Mouse (Mus musculus): ENCODE results near the gene Fam213a. TPM values are rescaled to one million over a fixed set of nuclear protein-coding genes. Genes with fewer than 3 reads are reported as not detected.

Gene Fam213a
- polyA plus RNA-seq, 1 experiment from 2014 or later: 85.2 TPM

DNA sequence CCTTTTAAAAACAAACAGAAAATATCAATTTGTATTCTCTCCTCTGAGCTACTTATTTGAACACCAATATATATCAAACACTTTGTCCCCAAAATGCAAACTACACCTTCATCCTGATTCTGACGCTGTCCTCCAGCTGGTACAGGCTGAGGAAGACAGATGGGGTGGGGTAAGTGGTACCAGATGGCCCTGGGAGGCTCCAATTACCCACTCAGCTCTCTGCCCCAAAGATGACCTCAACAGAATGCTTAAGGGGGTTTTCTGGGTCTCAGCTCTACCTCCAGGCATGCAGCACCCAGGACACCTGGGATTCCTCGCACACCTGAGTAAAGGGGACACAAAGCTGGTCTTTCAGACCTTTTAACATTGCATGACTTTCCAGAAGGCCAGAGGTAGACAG is 60.9 kb downstream of the Fam213a start:
- Histone ChIP-seq H3K27me3 (replicated peaks; ENCODE audit: control insufficient read depth, insufficient read depth, low read length) (no peaks in the 10 kb centered on the region), H3K4me2 (ENCODE audit: low read length) (no peak overlapping the region), H3K4me1 (replicated peaks; ENCODE audit: control insufficient read depth, insufficient read depth, low read length) (peaks cover 57% of the 10 kb centered on the region), H3K4me3 (replicated peaks; ENCODE audit: low read length) (no peak overlapping the region), H3K9me3 (ENCODE audit: control insufficient read depth, low read length) (no peaks in the 10 kb centered on the region), H3K9ac (replicated peaks; ENCODE audit: low read depth, low read length) (no peak overlapping the region), H3K36me3 (ENCODE audit: control insufficient read depth, insufficient read depth) (no peaks in the 10 kb centered on the region), H3K27ac (ENCODE audit: low read length) (peak overlapping the region; percentile 45)
- WGBS: 45% methylated on average over 2 of the region's 2 CpGs
- no peak for ATAC-seq

GRCm38 (mm10) chr14:40952301-40952700 is 61.3 kb downstream of the Fam213a start:
- Histone ChIP-seq H3K4me2 (ENCODE audit: low read length) (no peak overlapping the region), H3K27ac (ENCODE audit: low read length) (0 out of 2 replicates have a peak overlapping the region, but pooled peaks have one; percentile 25), H3K36me3 (ENCODE audit: control insufficient read depth, insufficient read depth) (no peaks in the 10 kb centered on the region), H3K4me1 (replicated peaks; ENCODE audit: control insufficient read depth, insufficient read depth, low read length) (peaks cover 53% of the 10 kb centered on the region), H3K9me3 (ENCODE audit: control insufficient read depth, low read length) (no peaks in the 10 kb centered on the region), H3K4me3 (replicated peaks; ENCODE audit: low read length) (no peak overlapping the region), H3K9ac (replicated peaks; ENCODE audit: low read depth, low read length) (no peak overlapping the region), H3K27me3 (replicated peaks; ENCODE audit: control insufficient read depth, insufficient read depth, low read length) (no peaks in the 10 kb centered on the region)
- ATAC-seq: no peak
- 94% methylated on average over 3 of the region's 3 CpGs for WGBS

DNA sequence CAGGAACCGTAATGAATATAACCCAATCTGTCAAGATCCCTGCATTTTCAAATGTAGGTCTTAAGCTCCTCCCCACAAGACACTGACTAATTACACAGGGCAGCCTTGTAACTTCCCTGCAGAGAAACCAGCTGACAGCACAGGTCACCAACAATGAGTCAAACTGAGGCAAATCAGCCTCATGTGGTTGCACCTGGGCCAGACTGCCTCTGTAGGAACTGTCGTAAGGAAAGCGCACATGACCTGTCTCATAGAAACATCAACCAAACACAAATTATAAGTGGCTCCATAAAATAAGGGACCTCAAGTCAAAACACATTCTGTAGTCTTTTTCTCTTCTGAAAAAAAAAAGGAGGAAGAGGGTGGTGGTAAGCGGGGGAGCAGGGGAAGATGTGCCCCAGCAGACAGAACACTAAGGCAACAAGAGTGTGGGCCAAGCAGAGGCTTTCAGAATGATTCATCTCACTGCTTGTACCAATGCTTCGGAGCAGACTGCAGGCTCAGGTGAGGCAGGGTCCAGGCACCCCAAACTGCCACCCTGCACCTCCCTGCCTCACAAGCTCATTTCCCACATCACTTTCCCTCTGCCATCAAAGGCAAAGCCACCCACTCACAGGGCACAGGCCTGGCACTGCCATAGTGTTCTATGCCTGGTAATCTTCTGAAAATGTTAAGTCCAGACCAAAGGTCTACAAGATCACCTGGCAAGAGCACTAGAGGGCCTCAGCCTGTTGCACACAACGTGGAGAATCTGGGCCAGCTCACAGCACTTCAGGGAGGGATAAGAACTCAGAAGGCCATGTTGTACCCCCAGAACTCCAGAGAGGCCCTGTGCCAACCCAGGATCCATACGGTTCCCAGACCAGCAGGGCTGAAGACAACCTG is 63.6 kb downstream of the Fam213a start:
- Histone ChIP-seq H3K9ac (replicated peaks; ENCODE audit: low read depth, low read length) (no peak overlapping the region), H3K27ac (ENCODE audit: low read length) (no peak overlapping the region), H3K27me3 (replicated peaks; ENCODE audit: control insufficient read depth, insufficient read depth, low read length) (no peaks in the 10 kb centered on the region), H3K36me3 (ENCODE audit: control insufficient read depth, insufficient read depth) (no peaks in the 10 kb centered on the region), H3K4me1 (replicated peaks; ENCODE audit: control insufficient read depth, insufficient read depth, low read length) (peaks cover 30% of the 10 kb centered on the region), H3K4me3 (replicated peaks; ENCODE audit: low read length) (no peak overlapping the region), H3K4me2 (ENCODE audit: low read length) (no peak overlapping the region), H3K9me3 (ENCODE audit: control insufficient read depth, low read length) (no peaks in the 10 kb centered on the region)
- WGBS: 69% methylated on average over 7 of the region's 7 CpGs
- no peak for ATAC-seq

- H3K27me3 ChIP-seq (replicated peaks; ENCODE audit: control insufficient read depth, insufficient read depth, low read length): no peaks in the 10 kb centered on the region
- H3K36me3 ChIP-seq (ENCODE audit: control insufficient read depth, insufficient read depth): no peaks in the 10 kb centered on the region
- no peak overlapping the region for H3K4me3 ChIP-seq (replicated peaks; ENCODE audit: low read length)
- 25% methylated on average over 3 of the region's 3 CpGs for WGBS
- no peaks in the 10 kb centered on the region for H3K9me3 ChIP-seq (ENCODE audit: control insufficient read depth, low read length)
- H3K4me1 ChIP-seq (replicated peaks; ENCODE audit: control insufficient read depth, insufficient read depth, low read length): peaks cover 25% of the 10 kb centered on the region
- 0 out of 2 replicates have a peak overlapping the region, but pooled peaks have one; percentile 6 for H3K27ac ChIP-seq (ENCODE audit: low read length)
- H3K4me2 ChIP-seq (ENCODE audit: low read length): no peak overlapping the region
- no peak; the same call in 1 of the 2 replicates for ATAC-seq
- H3K9ac ChIP-seq (replicated peaks; ENCODE audit: low read depth, low read length): no peak overlapping the region
Measured at GRCm38 (mm10) chr14:40949047-40949446, 64.5 kb downstream of the Fam213a start.

GRCm38 (mm10) chr14:40948522-40948921 is 65.1 kb downstream of the Fam213a start:
- H3K4me1 ChIP-seq (replicated peaks; ENCODE audit: control insufficient read depth, insufficient read depth, low read length): peaks cover 20% of the 10 kb centered on the region
- no peaks in the 10 kb centered on the region for H3K9me3 ChIP-seq (ENCODE audit: control insufficient read depth, low read length)
- no peak overlapping the region for H3K27ac ChIP-seq (ENCODE audit: low read length)
- no peak overlapping the region for H3K4me2 ChIP-seq (ENCODE audit: low read length)
- ATAC-seq: no peak
- no peak overlapping the region for H3K4me3 ChIP-seq (replicated peaks; ENCODE audit: low read length)
- H3K27me3 ChIP-seq (replicated peaks; ENCODE audit: control insufficient read depth, insufficient read depth, low read length): no peaks in the 10 kb centered on the region
- WGBS: 91% methylated on average over 5 of the region's 5 CpGs
- H3K36me3 ChIP-seq (ENCODE audit: control insufficient read depth, insufficient read depth): no peaks in the 10 kb centered on the region
- H3K9ac ChIP-seq (replicated peaks; ENCODE audit: low read depth, low read length): no peak overlapping the region

DNA sequence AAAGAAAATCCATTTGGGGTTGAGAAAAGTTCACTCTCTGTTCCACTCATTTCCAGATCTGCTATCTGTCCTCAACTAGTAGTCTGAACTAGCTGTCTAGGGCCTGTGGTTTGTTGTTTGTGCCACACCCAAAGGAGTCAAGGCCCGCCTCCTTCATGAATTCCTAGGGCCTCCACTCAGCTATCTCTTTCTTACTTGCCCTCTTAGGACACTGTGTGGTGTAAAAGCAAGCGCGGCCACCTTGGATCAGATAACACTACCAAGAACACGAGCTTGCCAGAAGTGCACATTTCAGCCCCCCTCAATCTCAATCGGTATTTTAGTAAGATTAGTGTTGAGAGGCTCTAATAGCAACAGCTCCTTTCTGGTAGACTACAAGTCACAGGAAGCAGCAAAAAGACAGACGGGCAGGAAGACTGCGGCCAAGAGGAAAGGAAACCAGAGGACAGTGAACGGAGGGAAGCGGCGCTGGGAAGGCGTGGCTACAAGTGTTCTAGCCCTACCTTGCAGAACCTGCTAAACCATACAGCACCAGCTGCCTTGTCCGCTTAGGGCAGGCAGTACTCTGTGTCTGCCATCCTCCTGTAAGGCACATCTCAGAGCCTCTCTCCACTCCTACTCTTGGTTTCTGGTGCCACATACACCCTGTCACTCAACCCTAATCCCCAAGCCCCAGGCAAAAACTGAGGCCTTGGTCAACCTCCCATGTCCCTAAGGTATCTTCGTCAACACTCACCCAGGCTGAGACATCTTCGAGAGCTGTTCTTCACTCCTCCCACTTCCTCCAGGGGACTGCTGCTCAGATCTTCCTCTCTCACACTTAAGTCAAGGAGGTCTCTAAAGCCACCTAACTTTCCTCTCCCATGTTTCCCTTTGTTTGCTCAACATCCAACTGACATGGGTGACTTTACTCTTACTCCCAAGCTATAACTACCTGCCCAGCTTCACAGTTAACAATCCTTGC is 65.9 kb downstream of the Fam213a start:
- H3K4me1 ChIP-seq (replicated peaks; ENCODE audit: control insufficient read depth, insufficient read depth, low read length): peaks cover 11% of the 10 kb centered on the region
- no peak overlapping the region for H3K27ac ChIP-seq (ENCODE audit: low read length)
- H3K9ac ChIP-seq (replicated peaks; ENCODE audit: low read depth, low read length): no peak overlapping the region
- H3K4me3 ChIP-seq (replicated peaks; ENCODE audit: low read length): no peak overlapping the region
- ATAC-seq: no peak
- H3K36me3 ChIP-seq (ENCODE audit: control insufficient read depth, insufficient read depth): no peaks in the 10 kb centered on the region
- no peak overlapping the region for H3K4me2 ChIP-seq (ENCODE audit: low read length)
- H3K27me3 ChIP-seq (replicated peaks; ENCODE audit: control insufficient read depth, insufficient read depth, low read length): no peaks in the 10 kb centered on the region
- WGBS: 91% methylated on average over 14 of the region's 14 CpGs
- H3K9me3 ChIP-seq (ENCODE audit: control insufficient read depth, low read length): no peaks in the 10 kb centered on the region

GRCm38 (mm10) chr14:40943802-40944201 is 69.8 kb downstream of the Fam213a start:
- Histone ChIP-seq H3K9me3 (ENCODE audit: control insufficient read depth, low read length) (no peaks in the 10 kb centered on the region), H3K4me3 (replicated peaks; ENCODE audit: low read length) (no peak overlapping the region), H3K27ac (ENCODE audit: low read length) (no peak overlapping the region), H3K36me3 (ENCODE audit: control insufficient read depth, insufficient read depth) (no peaks in the 10 kb centered on the region; the same call in 1 of the 2 replicates), H3K9ac (replicated peaks; ENCODE audit: low read depth, low read length) (no peak overlapping the region), H3K27me3 (replicated peaks; ENCODE audit: control insufficient read depth, insufficient read depth, low read length) (no peaks in the 10 kb centered on the region), H3K4me1 (replicated peaks; ENCODE audit: control insufficient read depth, insufficient read depth, low read length) (peaks cover under 1% of the 10 kb centered on the region; the same call in 1 of the 2 replicates), H3K4me2 (ENCODE audit: low read length) (no peak overlapping the region)
- whole genome bisulfite sequencing: 95% methylated on average over 2 of the region's 2 CpGs
- ATAC-seq: no peak

Data from forebrain, embryonic 16.5 days (tissue).